Mouse (Mus musculus) gastrocnemius, adult 2 months (tissue): ENCODE measurements around the gene Thap12. TPM values are rescaled to one million over a fixed set of nuclear protein-coding genes. Genes with fewer than 3 reads are reported as not detected.

Experiments used
- DNase-seq: peaks from one replicate; pipeline ENCODE4 v3.0.0; 2022
- H3K27ac ChIP-seq: fragments of 200-600 bp; 2 replicates; pipeline ENCODE4 v1.8.1; 2022; ENCODE audit warnings: mild to moderate bottlenecking
- H3K4me3 ChIP-seq: fragments of 200-600 bp; 2 replicates; pipeline ENCODE4 v1.8.1; 2022; ENCODE audit warnings: mild to moderate bottlenecking, moderate library complexity
- CTCF ChIP-seq: fragments of 200-600 bp; IDR thresholded peaks from 2 replicates; pipeline ENCODE4 v1.8.1; 2022; ENCODE audit warnings: antibody characterized with exemption, mild to moderate bottlenecking, moderate library complexity
- intact Hi-C: fragments of 180-260 bp; cut with DNase I; formaldehyde crosslinking; loops from one replicate; pipeline ENCODE4 v1.15.1; 2025
- total RNA-seq, 2 experiments: library from RNA; stranded (reverse); gene quantifications; 2 replicates each; pipeline ENCODE4 v1.2.3; 2021

Gene Thap12
- total RNA-seq, 2 experiments from 2014 or later = 118 to 136 TPM

DNA sequence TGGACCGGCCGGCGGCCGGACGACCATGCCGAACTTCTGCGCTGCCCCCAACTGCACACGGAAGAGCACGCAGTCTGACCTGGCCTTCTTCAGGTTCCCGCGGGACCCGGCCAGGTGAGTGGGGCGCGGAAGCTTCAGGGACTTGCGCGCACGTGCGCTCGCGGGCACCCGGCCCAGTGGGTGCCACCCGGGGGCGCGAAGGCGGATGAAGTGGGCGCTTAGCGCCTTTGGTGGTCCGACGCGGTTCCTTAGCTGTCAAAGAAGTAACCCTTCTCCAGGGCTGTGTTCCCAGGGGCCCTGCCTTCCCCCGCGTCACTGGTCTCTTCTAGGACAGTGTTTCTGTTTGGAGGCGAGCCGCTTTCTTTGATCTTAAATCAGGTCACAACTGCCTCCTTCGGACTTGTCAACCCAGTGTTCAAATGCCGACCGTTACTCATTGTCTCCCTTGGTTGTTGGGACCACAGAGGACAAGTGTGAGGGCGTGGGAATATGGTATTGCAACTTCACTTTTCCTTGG lies 520 bp downstream of the Thap12 start:
- intact Hi-C loops = no loop called here
- no peak for DNase-seq
- TF ChIP-seq CTCF = no peak
- H3K27ac ChIP-seq = peak overlapping the region; percentile 95
- peak overlapping the region; percentile 100 for H3K4me3 ChIP-seq

DNA sequence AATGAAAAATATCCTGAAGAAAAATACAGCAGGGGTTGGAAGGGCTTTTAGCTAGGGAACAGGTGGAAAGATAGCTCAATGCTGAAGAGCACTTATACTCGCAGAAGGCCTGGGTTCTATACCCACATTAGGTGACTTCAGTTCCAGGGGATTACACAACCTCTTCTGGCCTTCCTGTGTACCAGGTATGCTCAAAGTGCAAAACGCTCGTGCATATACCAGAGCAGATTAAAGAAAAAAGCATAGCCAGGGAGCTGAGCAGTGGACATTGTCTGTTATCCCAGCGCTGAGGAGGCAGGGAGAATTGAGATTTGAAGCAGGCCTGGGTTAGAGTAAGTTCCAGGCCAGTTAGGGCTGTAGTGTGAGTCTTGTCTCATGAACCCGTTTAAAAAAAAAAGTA lies 1.4 kb downstream of the Thap12 start:
- Histone ChIP-seq H3K27ac (no peak overlapping the region), H3K4me3 (peak overlapping the region; percentile 100)
- intact Hi-C loops = no loop called here
- TF ChIP-seq CTCF = no peak
- DNase-seq = no peak

DNA sequence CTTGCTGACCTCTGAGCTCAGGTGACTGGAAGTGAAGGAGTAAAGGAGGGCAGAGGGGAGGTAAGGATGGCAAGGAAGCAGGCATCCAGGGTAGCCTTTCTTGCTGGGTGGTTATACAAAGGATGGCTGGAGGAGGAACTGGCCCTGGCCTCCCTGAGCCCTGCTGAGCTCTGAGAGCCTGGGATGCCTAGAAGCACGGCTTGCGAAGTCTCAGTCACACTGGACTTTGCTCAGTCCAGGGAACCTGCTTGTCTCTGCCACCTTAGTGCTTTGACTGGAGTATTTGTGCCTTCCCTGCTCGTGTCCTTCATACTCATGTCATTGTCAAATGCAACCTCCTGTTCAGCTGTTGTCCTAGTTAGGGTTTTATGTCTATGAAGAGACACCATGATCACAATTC lies 10.8 kb downstream of the Thap12 start:
- DNase-seq = no peak
- no peak for TF ChIP-seq CTCF
- H3K4me3 ChIP-seq = no peak overlapping the region
- H3K27ac ChIP-seq = no peak overlapping the region
- intact Hi-C loops = no loop called here

GRCm38 (mm10) chr7:98717438-98717837 lies 14.5 kb downstream of the Thap12 start:
- intact Hi-C loops = no loop called here
- Histone ChIP-seq H3K27ac (no peak overlapping the region), H3K4me3 (no peak overlapping the region)
- TF ChIP-seq CTCF = no peak
- DNase-seq = no peak

DNA sequence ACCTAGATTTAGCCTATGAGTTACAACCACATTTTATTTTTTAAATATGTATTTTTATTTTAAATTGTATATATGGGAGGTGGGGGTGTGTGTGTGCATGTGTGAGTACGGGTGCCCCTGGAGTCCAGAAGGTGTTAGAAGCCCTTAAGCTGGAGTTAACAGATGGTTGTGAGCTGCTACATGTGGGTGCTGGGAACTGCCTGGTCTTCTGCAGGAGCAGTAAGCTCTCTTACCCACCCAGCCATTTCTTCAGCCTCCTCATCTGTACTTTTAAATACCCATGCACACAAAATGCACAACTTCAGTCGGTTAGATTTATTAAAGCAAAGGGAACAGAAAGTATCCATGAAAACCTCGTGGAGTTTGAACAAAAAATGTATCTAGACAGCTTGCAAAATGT lies 16.9 kb downstream of the Thap12 start:
- DNase-seq = no peak
- Histone ChIP-seq H3K4me3 (no peak overlapping the region), H3K27ac (no peak overlapping the region)
- no peak for TF ChIP-seq CTCF
- intact Hi-C loops = no loop called here

GRCm38 (mm10) chr7:98720731-98721130 lies 17.8 kb downstream of the Thap12 start:
- DNase-seq = no peak
- no peak for TF ChIP-seq CTCF
- no peak overlapping the region for H3K4me3 ChIP-seq
- no peak overlapping the region for H3K27ac ChIP-seq
- intact Hi-C loops = no loop called here

DNA sequence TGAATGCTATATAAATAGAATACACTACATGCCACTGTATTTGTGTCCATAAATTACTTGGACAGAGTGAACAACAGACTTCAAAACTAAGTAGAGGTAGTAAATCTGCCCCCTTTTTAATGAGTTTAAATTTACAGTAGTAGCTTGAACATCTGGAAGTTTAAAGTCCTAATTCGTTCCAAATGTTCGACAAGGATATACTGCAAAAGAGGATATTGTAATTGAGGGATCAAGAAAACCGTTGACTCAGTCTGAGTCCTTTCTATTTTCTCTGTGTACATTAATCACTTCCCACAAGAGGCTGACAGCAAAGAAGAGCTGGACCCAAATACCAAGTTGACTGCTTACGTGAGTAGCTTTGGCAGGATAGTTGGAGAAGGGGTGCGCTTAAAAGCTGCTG lies 18.3 kb downstream of the Thap12 start:
- no peak for DNase-seq
- intact Hi-C loops = no loop called here
- Histone ChIP-seq H3K27ac (no peak overlapping the region), H3K4me3 (no peak overlapping the region)
- no peak for TF ChIP-seq CTCF

GRCm38 (mm10) chr7:98721623-98722022 lies 18.7 kb downstream of the Thap12 start:
- H3K4me3 ChIP-seq = no peak overlapping the region
- TF ChIP-seq CTCF = no peak
- no peak for DNase-seq
- H3K27ac ChIP-seq = no peak overlapping the region
- intact Hi-C loops = no loop called here

- DNase-seq = no peak
- intact Hi-C loops = no loop called here
- no peak for TF ChIP-seq CTCF
- H3K27ac ChIP-seq = no peak overlapping the region
- no peak overlapping the region for H3K4me3 ChIP-seq
Measured at GRCm38 (mm10) chr7:98725686-98726195, 22.8 kb downstream of the Thap12 start.

- intact Hi-C loops = no loop called here
- Histone ChIP-seq H3K27ac (no peak overlapping the region), H3K4me3 (no peak overlapping the region)
- DNase-seq = no peak
- no peak for TF ChIP-seq CTCF
Measured at GRCm38 (mm10) chr7:98727986-98728385, 25.1 kb downstream of the Thap12 start.

- no peak for DNase-seq
- Histone ChIP-seq H3K4me3 (no peak overlapping the region), H3K27ac (no peak overlapping the region)
- intact Hi-C loops = no loop called here
- no peak for TF ChIP-seq CTCF
Measured at GRCm38 (mm10) chr7:98728499-98728898, 25.6 kb downstream of the Thap12 start.

DNA sequence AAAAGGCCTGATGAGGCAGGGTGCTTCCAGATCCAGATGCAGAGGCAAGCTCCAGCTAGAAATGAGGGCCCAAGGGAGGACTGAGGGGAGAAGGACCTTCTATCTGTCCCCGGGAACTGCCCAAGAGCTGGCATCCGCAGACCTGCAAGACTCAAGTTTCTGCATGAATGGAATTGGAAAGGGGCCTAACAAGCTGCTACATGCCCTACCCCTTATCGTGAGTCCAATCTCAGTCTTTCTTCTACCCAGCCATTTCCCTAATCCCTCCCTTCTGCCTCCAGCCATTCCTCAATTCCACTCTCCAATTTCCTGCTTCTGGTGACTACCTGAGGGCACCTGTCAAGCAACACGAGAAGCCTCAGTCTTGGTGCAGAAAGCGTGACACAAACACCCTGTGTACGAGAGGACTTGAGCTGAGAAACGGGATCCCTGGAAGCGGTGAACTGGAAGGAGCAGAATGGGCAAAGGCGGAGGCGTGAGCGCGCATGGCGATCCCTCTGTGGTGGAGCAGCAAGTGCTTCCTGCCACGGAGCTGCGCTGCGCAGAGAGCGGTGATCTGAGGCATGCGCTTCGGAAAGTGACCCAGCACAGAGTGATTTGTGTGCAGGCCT lies 26.9 kb downstream of the Thap12 start:
- DNase-seq = no peak
- peak overlapping the region; percentile 28 for H3K4me3 ChIP-seq
- no peak overlapping the region for H3K27ac ChIP-seq
- intact Hi-C loops = no loop called here
- TF ChIP-seq CTCF = no peak

GRCm38 (mm10) chr7:98733958-98734357 lies 31.1 kb downstream of the Thap12 start:
- no peak for TF ChIP-seq CTCF
- no peak overlapping the region for H3K27ac ChIP-seq
- H3K4me3 ChIP-seq = no peak overlapping the region
- DNase-seq = no peak
- intact Hi-C loops = no loop called here

GRCm38 (mm10) chr7:98734876-98735275 lies 32.0 kb downstream of the Thap12 start:
- no peak overlapping the region for H3K4me3 ChIP-seq
- intact Hi-C loops = no loop called here
- peak; percentile 65 for DNase-seq
- no peak for TF ChIP-seq CTCF
- H3K27ac ChIP-seq = no peak overlapping the region
